Mouse (Mus musculus) liver, embryonic 15.5 days (tissue): ENCODE measurements around the gene Gm10644. TPM values are rescaled to one million over a fixed set of nuclear protein-coding genes. Genes with fewer than 3 reads are reported as not detected.
"Not testable (repeated sequence)": the region's sequence is repeated elsewhere in the genome, so short reads cannot be mapped to it uniquely, and the experiment has no call there.

Source experiments
- ATAC-seq: fragments of 200-750 bp; cut with Nextera tagmentation; 2 replicates; pipeline ENCODE4 v1.8.0; 2017; ENCODE audit warnings: moderate number of reproducible peaks, mild to moderate bottlenecking, moderate library complexity; ENCODE audit not compliant: insufficient read depth
- H3K27ac ChIP-seq: fragments of 300-500 bp; sonication (generic); replicated peaks from 2 replicates; pipeline ENCODE4 v1.5.1; 2015; ENCODE audit warnings: mild to moderate bottlenecking, inconsistent platforms
- H3K27me3 ChIP-seq: fragments of 300-500 bp; sonication (generic); 2 replicates; pipeline ENCODE4 v1.6.1; 2015; ENCODE audit warnings: mild to moderate bottlenecking, inconsistent platforms
- H3K36me3 ChIP-seq: fragments of 300-500 bp; sonication (generic); replicated peaks from 2 replicates; pipeline ENCODE4 v1.6.1; 2015; ENCODE audit warnings: moderate library complexity, mild to moderate bottlenecking, inconsistent platforms
- H3K4me1 ChIP-seq: fragments of 300-500 bp; sonication (generic); replicated peaks from 2 replicates; pipeline ENCODE4 v1.6.1; 2015; ENCODE audit warnings: inconsistent platforms
- H3K4me2 ChIP-seq: fragments of 300-500 bp; sonication (generic); 2 replicates; pipeline ENCODE4 v1.6.1; 2015; ENCODE audit warnings: moderate library complexity, mild to moderate bottlenecking, inconsistent platforms
- H3K4me3 ChIP-seq: fragments of 300-500 bp; sonication (generic); replicated peaks from 2 replicates; pipeline ENCODE4 v1.5.1; 2015; ENCODE audit warnings: mild to moderate bottlenecking, inconsistent platforms
- H3K9ac ChIP-seq: fragments of 300-500 bp; sonication (generic); 2 replicates; pipeline ENCODE4 v1.6.1; 2015; ENCODE audit warnings: moderate library complexity, mild to moderate bottlenecking, inconsistent platforms
- H3K9me3 ChIP-seq: fragments of 300-500 bp; sonication (generic); replicated peaks from 2 replicates; pipeline ENCODE4 v1.6.1; 2016; ENCODE audit warnings: inconsistent platforms
- WGBS: fragments of 180-500 bp; shearing (Covaris S2); methylation state at CpG from one replicate; pipeline ENCODE4 v1.1.7; 2015; ENCODE audit warnings: mixed read lengths; ENCODE audit not compliant: insufficient replicate concordance; 5-methylcytosine and 5-hydroxymethylcytosine counted together
- polyA plus RNA-seq: library from polyadenylated mRNA; unstranded; fragments of >200 nt; fragmentation: Nextera tagmentation; extraction: Ambion mirVana; gene quantifications from 2 replicates; pipeline ENCODE4 v1.2.1, GENCODE M21; 2015

The Gm10644 gene
- polyA plus RNA-seq, 1 experiment from 2014 or later, result 0.39 TPM

DNA sequence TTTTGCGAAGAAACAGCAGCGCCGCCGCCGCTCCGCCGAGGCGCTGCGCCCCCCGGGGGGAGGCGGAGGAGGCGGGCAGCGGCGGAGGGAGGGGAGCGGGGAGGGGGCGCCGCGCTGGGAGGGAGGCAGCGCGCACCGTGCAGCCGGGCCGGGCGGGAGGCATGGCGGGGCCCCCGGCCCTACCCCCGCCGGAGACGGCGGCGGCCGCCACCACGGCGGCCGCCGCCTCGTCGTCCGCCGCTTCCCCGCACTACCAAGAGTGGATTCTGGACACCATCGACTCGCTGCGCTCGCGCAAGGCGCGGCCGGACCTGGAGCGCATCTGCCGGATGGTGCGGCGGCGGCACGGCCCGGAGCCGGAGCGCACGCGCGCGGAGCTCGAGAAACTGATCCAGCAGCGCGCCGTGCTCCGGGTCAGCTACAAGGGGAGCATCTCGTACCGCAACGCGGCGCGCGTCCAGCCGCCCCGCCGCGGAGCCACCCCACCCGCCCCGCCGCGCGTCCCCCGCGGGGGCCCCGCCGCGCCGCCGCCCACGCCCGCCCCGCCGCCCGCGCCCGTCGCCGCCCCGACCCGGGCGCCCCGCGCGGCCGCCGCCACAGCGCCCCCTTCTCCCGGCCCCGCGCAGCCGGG lies 42.6 kb upstream of the Gm10644 start, which contains the start of gene Samd1:
TSS of gene Samd1 (plus strand) at position 162 of the 631 bp plus-strand sequence.
- Histone ChIP-seq H3K4me1 (peaks cover 71% of the 10 kb centered on the region), H3K36me3 (peaks cover 45% of the 10 kb centered on the region)

DNA sequence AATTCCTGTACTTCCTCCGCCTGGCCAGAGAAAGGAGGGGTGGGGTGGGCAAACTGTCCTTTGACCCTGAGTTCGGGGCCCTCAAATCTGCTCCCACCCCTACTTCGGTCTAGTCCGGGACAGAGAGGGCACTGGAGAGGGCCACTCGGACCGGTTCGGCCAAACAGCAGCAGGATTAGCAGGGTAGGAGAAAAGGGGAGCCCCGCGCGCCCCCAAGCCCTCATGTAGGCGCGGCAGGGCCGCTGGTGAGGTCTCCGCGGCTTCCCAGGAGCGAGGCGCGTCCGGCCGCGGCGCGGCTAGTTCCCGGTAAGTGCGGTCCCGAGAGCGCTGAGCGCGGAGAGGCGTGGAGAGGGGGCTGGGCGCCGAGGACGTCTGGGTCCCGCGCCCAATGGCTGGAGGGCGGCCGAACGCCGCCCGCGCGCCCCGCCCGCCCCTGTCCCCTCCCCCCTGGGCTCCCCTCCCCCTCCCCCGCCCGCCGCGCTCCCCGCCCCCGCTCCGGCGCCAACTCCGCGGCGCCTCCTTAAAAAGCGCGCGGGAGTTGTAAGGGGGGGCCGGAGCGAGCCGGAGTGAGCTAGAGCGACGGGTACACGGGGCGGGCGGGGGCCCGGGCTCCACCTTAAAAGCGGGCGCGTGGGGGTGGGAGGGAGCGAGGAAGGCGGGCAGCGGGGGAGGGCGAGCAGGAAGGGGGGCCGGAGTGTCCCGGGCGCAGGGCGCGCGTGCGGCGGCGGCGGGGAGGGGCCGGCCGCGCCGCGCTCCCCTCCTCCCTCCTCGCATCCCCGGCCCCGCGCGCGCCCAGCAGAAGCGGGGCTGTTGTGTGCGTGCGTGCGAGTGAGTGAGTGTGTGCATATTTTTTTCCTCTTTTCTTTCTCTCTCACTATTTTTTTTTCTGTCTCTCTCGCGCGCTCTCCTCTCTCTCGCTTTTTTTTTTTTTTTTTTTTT lies 41.8 kb upstream of the Gm10644 start:
- peak; percentile 89 for ATAC-seq
- H3K4me2 ChIP-seq, result peak overlapping the region; percentile 99
- H3K9me3 ChIP-seq, result no peaks in the 10 kb centered on the region
- peaks cover 44% of the 10 kb centered on the region for H3K36me3 ChIP-seq
- peak overlapping the region; percentile 91 for H3K27ac ChIP-seq
- under 1% methylated on average over 76 of the region's 103 CpGs for WGBS
- peak overlapping the region; percentile 84 for H3K4me3 ChIP-seq
- H3K9ac ChIP-seq, result peak overlapping the region; percentile 92
- no peaks in the 10 kb centered on the region for H3K27me3 ChIP-seq
- peaks cover 73% of the 10 kb centered on the region for H3K4me1 ChIP-seq

More for the DNA sequence above, 42.6 kb upstream of the Gm10644 start, which contains the start of gene Samd1:
- Histone ChIP-seq H3K4me2 (peak within 1 kb of the TSS; percentile 99), H3K27ac (peak within 1 kb of the TSS; percentile 91), H3K4me3 (peak within 1 kb of the TSS; percentile 84), H3K9ac (peak within 1 kb of the TSS; percentile 92), H3K27me3 (no peaks in the 10 kb centered on the region), H3K9me3 (no peaks in the 10 kb centered on the region)
- under 1% methylated on average over 55 of the region's 112 CpGs for WGBS
- ATAC-seq, result no peak

- H3K36me3 ChIP-seq, result peaks cover 44% of the 10 kb centered on the region
- H3K27ac ChIP-seq, result peak overlapping the region; percentile 91; the same call in 1 of the 2 replicates
- ATAC-seq, result no peak
- peak overlapping the region; percentile 99 for H3K4me2 ChIP-seq
- H3K9me3 ChIP-seq, result no peaks in the 10 kb centered on the region
- H3K4me3 ChIP-seq, result peak overlapping the region; percentile 84
- H3K9ac ChIP-seq, result peak overlapping the region; percentile 92
- WGBS, result 36% methylated on average over 12 of the region's 12 CpGs
- H3K4me1 ChIP-seq, result peaks cover 74% of the 10 kb centered on the region
- no peaks in the 10 kb centered on the region for H3K27me3 ChIP-seq
These were observed 41.0 kb upstream of the Gm10644 start for GRCm38 (mm10) chr8:83995973-83996372.

DNA sequence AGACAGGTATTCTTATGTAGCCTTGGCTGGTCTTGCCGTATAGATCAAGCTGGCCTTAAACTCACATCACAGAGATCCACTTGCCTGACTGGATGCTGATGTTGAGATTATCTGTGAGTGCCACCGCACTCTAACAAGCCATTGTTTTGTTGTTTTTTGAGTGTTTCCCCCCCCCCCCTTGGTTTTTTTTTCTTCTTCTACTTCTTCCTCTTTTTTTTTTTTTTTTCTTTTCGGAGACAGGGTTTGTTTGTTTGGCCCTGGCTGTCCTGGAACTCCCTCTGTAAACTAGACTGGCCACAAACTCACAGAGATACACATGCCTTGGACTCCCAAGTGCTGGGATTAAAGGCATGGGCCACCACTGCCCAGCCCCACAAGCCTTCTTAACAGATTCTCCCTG lies 39.0 kb upstream of the Gm10644 start:
- no peak for ATAC-seq
- 26% methylated on average over 3 of the region's 3 CpGs for WGBS
- no peaks in the 10 kb centered on the region for H3K27me3 ChIP-seq
- H3K27ac ChIP-seq, result peak overlapping the region; percentile 26; the same call in 1 of the 2 replicates
- H3K36me3 ChIP-seq, result peaks cover 41% of the 10 kb centered on the region
- H3K9ac ChIP-seq, result no peak overlapping the region
- H3K4me3 ChIP-seq, result no peak overlapping the region
- peaks cover 65% of the 10 kb centered on the region for H3K4me1 ChIP-seq
- no peaks in the 10 kb centered on the region for H3K9me3 ChIP-seq
- no peak overlapping the region for H3K4me2 ChIP-seq

DNA sequence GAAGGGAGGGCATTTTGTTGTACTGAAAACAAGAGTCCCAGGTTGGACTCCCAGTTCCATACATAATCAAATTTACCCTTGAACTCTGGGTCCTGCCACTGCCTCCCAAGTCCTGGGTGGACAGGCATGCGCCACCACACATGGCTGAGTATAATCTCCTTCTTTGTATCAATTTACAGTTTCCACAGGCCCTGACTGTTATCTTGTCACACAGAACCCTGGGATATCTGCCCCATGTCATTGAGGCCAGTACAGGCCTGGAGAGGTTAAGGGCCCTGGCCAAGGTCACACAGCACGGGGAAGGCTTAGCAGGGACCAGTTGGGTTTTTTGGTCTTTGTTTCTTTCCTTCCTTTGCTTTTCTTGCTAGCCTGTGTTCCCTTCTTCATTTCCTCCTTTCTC lies 37.5 kb upstream of the Gm10644 start:
- peak; percentile 29 for ATAC-seq
- 17% methylated on average over 2 of the region's 2 CpGs for WGBS
- Histone ChIP-seq H3K4me2 (peak overlapping the region; percentile 33), H3K36me3 (peaks cover 54% of the 10 kb centered on the region), H3K9me3 (no peaks in the 10 kb centered on the region), H3K27ac (peak overlapping the region; percentile 61), H3K4me3 (no peak overlapping the region), H3K4me1 (peaks cover 56% of the 10 kb centered on the region), H3K27me3 (no peaks in the 10 kb centered on the region), H3K9ac (no peak overlapping the region; the same call in 1 of the 2 replicates)

- H3K9me3 ChIP-seq, result no peaks in the 10 kb centered on the region
- H3K4me3 ChIP-seq, result no peak overlapping the region
- ATAC-seq, result no peak
- WGBS, result 87% methylated on average over 14 of the region's 14 CpGs
- peaks cover 43% of the 10 kb centered on the region for H3K4me1 ChIP-seq
- H3K27ac ChIP-seq, result no peak overlapping the region
- no peaks in the 10 kb centered on the region for H3K27me3 ChIP-seq
- peaks cover 74% of the 10 kb centered on the region for H3K36me3 ChIP-seq
- no peak overlapping the region for H3K4me2 ChIP-seq
- H3K9ac ChIP-seq, result no peak overlapping the region
These were observed 35.2 kb upstream of the Gm10644 start for GRCm38 (mm10) chr8:83990170-83990569.

DNA sequence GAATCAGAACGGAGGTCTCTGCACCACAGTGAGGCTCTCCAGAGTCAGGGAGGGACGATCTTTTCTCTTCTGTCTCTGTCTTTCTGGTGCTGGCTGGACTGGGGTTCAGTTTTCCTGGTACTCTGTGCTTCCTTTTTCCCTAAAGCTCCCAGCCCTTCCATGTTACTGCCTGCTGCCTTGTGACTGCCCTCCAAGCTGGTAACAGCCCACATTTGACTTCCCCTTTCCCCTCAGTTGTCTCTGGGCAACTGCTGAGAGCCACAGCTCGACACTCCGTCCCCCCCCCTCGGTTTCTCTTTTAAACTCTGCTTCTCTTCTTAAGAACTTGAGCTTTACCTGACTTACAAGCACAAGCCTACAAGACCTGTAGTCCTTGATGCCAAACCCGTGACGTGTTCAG lies 34.2 kb upstream of the Gm10644 start:
- no peaks in the 10 kb centered on the region for H3K27me3 ChIP-seq
- no peak for ATAC-seq
- H3K27ac ChIP-seq, result no peak overlapping the region; the same call in 1 of the 2 replicates
- no peak overlapping the region for H3K4me2 ChIP-seq
- H3K36me3 ChIP-seq, result peaks cover 76% of the 10 kb centered on the region
- 51% methylated on average over 7 of the region's 7 CpGs for WGBS
- no peak overlapping the region for H3K9ac ChIP-seq
- no peak overlapping the region for H3K4me3 ChIP-seq
- H3K4me1 ChIP-seq, result peaks cover 38% of the 10 kb centered on the region
- no peaks in the 10 kb centered on the region for H3K9me3 ChIP-seq

DNA sequence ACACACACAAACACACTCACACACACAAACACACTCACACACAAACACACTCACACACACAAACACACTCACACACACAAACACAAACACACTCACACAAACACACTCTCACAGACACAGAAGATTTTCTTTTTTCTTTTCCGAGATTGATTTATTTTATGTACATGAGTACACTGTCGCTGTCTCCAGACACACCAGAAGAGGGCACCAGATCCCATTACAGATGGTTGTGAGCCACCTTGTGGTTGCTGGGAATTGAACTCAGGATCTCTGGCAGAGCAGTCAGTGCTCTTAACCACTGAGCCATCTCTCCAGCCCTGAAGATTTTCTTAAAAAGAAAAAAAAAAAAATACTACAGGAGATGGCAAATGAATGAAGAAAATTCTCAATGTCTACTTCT lies 28.2 kb upstream of the Gm10644 start:
- ATAC-seq, H3K27ac ChIP-seq, H3K4me2 ChIP-seq, H3K27me3 ChIP-seq, H3K9ac ChIP-seq, H3K9me3 ChIP-seq, H3K4me3 ChIP-seq: not testable (repeated sequence)
- peaks cover 67% of the 10 kb centered on the region for H3K36me3 ChIP-seq
- H3K4me1 ChIP-seq, result peaks cover 13% of the 10 kb centered on the region; the same call in 1 of the 2 replicates
- WGBS, result 91% methylated on average over 2 of the region's 2 CpGs

GRCm38 (mm10) chr8:83982449-83982848 lies 27.4 kb upstream of the Gm10644 start:
- no peak overlapping the region for H3K4me3 ChIP-seq
- ATAC-seq, result peak; percentile 51; the same call in 1 of the 2 replicates
- 56% methylated on average over 4 of the region's 4 CpGs for WGBS
- H3K27me3 ChIP-seq, result no peaks in the 10 kb centered on the region
- peaks cover 20% of the 10 kb centered on the region for H3K4me1 ChIP-seq
- H3K9me3 ChIP-seq, result no peaks in the 10 kb centered on the region
- H3K27ac ChIP-seq, result no peak overlapping the region
- H3K4me2 ChIP-seq, result no peak overlapping the region
- H3K36me3 ChIP-seq, result peaks cover 59% of the 10 kb centered on the region
- H3K9ac ChIP-seq, result no peak overlapping the region

GRCm38 (mm10) chr8:83981533-83981932 lies 26.5 kb upstream of the Gm10644 start:
- Histone ChIP-seq H3K27me3 (no peaks in the 10 kb centered on the region), H3K4me3 (no peak overlapping the region), H3K4me1 (peaks cover 28% of the 10 kb centered on the region), H3K9me3 (no peaks in the 10 kb centered on the region), H3K27ac (no peak overlapping the region), H3K4me2 (no peak overlapping the region), H3K9ac (no peak overlapping the region), H3K36me3 (peaks cover 50% of the 10 kb centered on the region)
- 87% methylated on average over 7 of the region's 7 CpGs for WGBS
- no peak for ATAC-seq

DNA sequence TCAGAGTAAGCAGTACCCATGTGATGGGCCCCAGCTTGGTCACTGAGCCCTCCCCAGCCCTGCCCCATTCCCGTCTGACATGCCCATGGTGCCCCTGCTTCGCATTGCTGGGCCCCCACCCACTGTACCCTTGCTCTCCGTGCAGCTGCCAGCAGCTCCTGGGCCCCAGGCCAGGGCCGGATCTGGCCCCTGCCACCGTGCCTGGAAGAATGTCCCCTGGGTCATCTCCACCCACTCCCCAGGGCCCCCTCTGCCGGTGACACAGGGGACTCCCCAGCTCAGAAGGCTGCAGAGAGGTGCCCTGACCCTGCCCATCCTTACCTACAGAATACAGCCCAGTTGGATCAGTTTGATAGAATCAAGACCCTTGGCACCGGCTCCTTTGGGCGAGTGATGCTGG lies 25.8 kb upstream of the Gm10644 start:
- Histone ChIP-seq H3K4me3 (no peak overlapping the region), H3K4me1 (peaks cover 28% of the 10 kb centered on the region), H3K9ac (no peak overlapping the region), H3K9me3 (no peaks in the 10 kb centered on the region), H3K4me2 (no peak overlapping the region), H3K36me3 (peaks cover 43% of the 10 kb centered on the region), H3K27ac (no peak overlapping the region), H3K27me3 (no peaks in the 10 kb centered on the region)
- no peak for ATAC-seq
- WGBS, result 74% methylated on average over 8 of the region's 8 CpGs
